ENCODE assay signal across 9 mouse cellular contexts in genomic region chr7:132570071-132570470, GRCm38 (mm10). TPM values are rescaled to one million over a fixed set of nuclear protein-coding genes. Genes with fewer than 3 reads are reported as not detected.
DNase-seq lines count a peak whose midpoint lies in the region; ATAC-seq and TF ChIP-seq lines count a peak whose summit lies in the region.
"Had no signal": no experiment of that assay in that cellular context is flagged by ENCODE, and none has a peak within 500 bp of the region (broad histone marks: within the 10 kb centered on the region; RNA-seq: fewer than 3 reads in every experiment).

No protein-coding gene starts in this region.

- peak; percentile 50 for DNase-seq in left cerebral cortex, postnatal 4 days
- no peak for DNase-seq in left cerebral cortex, adult 2 months (ENCODE audit: extremely low spot score in 1 of 2, low spot score in 2 of 2)
- peak; percentile 42 to 46 for DNase-seq in heart, postnatal 14 days
- no peak for DNase-seq in embryo, embryonic 10.5 days (ENCODE audit: low spot score)
- no peak for DNase-seq in lung, postnatal 10 days

- H3K27ac ChIP-seq in left cerebral cortex, adult 2 months, result no peak overlapping the region

- no peak for TF ChIP-seq CTCF in left cerebral cortex, adult 2 months (IDR thresholded peaks at IDR 0.05)

- no peak overlapping the region for H3K4me3 ChIP-seq in left cerebral cortex, adult 2 months
- H3K4me3 ChIP-seq: myocyte had no signal

- peak; percentile 43 for ATAC-seq in common myeloid progenitor, adult 5-6 weeks (replicated peaks; ENCODE audit: low read depth, poor library complexity, severe bottlenecking)
- ATAC-seq in megakaryocyte progenitor cell, adult 5-6 weeks (replicated peaks; ENCODE audit: poor library complexity), result peak; percentile 78

- intact Hi-C loops in left cerebral cortex, postnatal 4 days (cut with DNase I), result no loop called here
- intact Hi-C loops in left cerebral cortex, adult 2 months (cut with DNase I), result no loop called here
- intact Hi-C loops in heart, postnatal 14 days (cut with DNase I), result no loop called here

RNA-seq across cellular contexts. Expression of gene Oat, which starts 6.1 kb away (rescaled TPM):
- total RNA-seq in left cerebral cortex, postnatal 4 days (2021), result 10 to 100 TPM; 65.5 to 68.2 TPM
- total RNA-seq in left cerebral cortex, adult 2 months (2021), result 10 to 100 TPM; 83.8 to 83.9 TPM
- total RNA-seq in common myeloid progenitor, adult 5-6 weeks (2017), result 115 and 117 TPM in 2 replicates
- total RNA-seq in heart, postnatal 14 days (2021), result 100 to 1,000 TPM; 120 to 122 TPM
- total RNA-seq in megakaryocyte progenitor cell, adult 5-6 weeks (2015), result 92.6 and 99.4 TPM in 2 replicates
- 110 TPM in 2 replicates for total RNA-seq in megakaryocyte progenitor cell, adult 5-6 weeks (2017)

RNA-seq across cellular contexts. Expression of gene Nkx1-2, which starts 29.4 kb away (rescaled TPM):
- total RNA-seq in left cerebral cortex, postnatal 4 days (2021), result not detected
- not detected for total RNA-seq in left cerebral cortex, adult 2 months (2021)
- under 0.01 TPM in 1 of 2 replicates, not detected in the other for total RNA-seq in common myeloid progenitor, adult 5-6 weeks (2017)
- not detected for total RNA-seq in heart, postnatal 14 days (2021)
- total RNA-seq in megakaryocyte progenitor cell, adult 5-6 weeks (2015), result not detected in 2 replicates
- total RNA-seq in megakaryocyte progenitor cell, adult 5-6 weeks (2017), result not detected in 2 replicates
- total RNA-seq: left cerebral cortex, postnatal 25 days had no signal

RNA-seq across cellular contexts. Expression of gene Lhpp, which starts 40.4 kb away (rescaled TPM):
- 10 to 100 TPM; 34.6 TPM for total RNA-seq in left cerebral cortex, postnatal 4 days (2021)
- total RNA-seq in left cerebral cortex, adult 2 months (2021), result 10 to 100 TPM; 15.5 to 16.3 TPM
- total RNA-seq in common myeloid progenitor, adult 5-6 weeks (2017), result 11.6 and 11.7 TPM in 2 replicates
- 10 to 100 TPM; 12.9 to 13.6 TPM for total RNA-seq in heart, postnatal 14 days (2021)
- total RNA-seq in megakaryocyte progenitor cell, adult 5-6 weeks (2015), result 10.8 and 14.2 TPM in 2 replicates
- 9.1 and 11.2 TPM in 2 replicates for total RNA-seq in megakaryocyte progenitor cell, adult 5-6 weeks (2017)

Comparison
In these comparisons a context has a peak if more than half of its experiments do, and no peak if none do; other contexts are left out.
1. DNase-seq: peak in left cerebral cortex, postnatal 4 days (single experiment) and heart, postnatal 14 days (2 of 2); none in left cerebral cortex, adult 2 months (0 of 2), embryo, embryonic 10.5 days (single experiment) and lung, postnatal 10 days (single experiment).